Mouse (Mus musculus) granulocyte monocyte progenitor cell, adult 5-6 weeks (primary cell): ENCODE measurements at regions not wholly inside any gene's neighbourhood (a gene's known extent, or its start where the extent isn't known, plus 50 kb on each side); places are given as distances from the start of the nearest gene placed in this dataset.

Experiments
- ATAC-seq: replicated peaks from 2 replicates; pipeline ENCODE4 v1.8.0; 2016; ENCODE audit warnings: mild to moderate bottlenecking, moderate TSS enrichment, inconsistent platforms; ENCODE audit not compliant: poor library complexity, severe bottlenecking

DNA sequence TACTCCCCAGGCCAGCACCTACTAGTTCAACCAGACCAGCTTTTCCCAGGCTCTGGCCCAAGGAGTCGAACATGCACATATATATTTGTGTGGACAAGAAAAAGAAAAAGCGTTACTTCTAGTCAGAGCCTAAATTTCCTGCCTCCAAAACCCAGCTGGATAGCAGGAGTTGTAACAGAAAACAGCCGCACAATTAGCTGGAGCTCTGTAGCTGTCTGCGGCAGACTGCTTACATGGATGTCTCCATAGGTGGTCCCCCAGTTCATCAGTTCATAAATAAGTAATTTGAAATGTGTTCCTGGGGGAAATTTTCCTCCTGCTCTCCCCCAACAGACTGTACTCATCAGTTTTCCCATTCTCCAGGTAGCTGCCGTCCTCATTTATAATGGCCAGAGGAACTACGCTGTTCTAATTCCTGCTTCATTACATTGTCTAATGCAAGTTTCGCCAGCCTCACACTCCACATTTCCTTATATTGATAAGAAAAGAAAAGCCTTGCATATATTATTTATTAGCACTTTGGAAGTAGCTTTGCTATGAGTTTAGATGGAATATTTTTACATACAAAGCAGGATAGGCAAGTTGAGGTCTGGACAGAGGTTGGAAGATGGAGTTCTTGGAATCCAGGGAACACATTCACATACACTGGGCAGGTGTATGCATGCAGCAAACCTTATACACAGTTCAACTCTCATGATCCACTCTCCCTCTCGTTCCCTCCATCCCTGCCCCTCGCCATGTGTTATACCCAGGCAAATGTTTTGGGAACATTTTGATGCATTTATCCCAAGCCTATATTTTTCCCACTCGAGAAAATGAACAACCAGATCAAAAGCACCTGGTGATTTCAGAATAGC lies 337.2 kb upstream of the Clint1 start:
- ATAC-seq: no peak

DNA sequence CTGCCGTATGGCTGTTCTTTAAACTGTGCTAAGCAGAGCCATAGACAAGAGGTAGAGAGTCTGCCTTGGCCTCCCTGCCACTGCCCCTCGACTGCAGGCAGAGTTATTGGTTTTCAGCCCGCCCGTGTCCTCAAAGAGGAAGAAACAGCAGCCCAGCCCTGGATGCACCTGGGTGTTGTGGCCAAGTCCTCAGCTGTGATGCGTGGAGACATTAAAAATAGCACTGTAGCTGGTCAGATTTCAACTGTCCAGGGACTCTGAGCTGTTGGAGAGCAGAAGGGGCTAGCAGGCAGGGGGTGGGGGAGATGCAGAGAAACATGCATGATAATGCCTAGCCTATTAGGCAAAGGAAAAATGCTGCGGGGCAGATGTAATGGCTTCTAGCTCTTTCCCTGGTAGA lies 327.1 kb upstream of the Clint1 start:
- ATAC-seq: no peak

DNA sequence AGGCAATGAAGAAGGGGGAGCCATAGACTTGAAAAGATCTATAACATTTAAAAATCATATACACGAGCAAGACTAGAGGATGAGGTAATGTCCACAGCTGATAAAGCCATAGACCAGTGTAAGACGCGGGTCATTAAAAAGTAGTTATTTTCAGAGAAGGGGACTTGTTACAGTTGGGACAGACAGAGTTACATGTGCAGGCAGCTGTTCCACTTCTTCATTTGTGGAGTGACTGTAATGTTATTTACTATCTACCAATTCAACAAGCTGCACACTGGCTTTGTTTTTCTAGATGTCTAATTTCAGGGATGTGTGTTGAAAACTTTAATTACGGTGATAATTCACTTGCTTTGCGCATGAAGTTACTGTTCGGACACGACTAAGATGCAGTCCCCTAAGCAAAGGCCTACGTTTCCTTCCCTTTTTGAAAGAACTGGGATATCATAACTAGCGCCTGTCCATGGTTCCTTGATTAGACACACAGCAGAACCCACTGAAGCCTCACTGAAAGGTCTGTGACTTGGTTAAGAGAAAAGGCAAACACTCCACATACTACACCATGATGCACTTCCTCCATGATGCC lies 320.7 kb upstream of the Clint1 start:
- no peak for ATAC-seq

DNA sequence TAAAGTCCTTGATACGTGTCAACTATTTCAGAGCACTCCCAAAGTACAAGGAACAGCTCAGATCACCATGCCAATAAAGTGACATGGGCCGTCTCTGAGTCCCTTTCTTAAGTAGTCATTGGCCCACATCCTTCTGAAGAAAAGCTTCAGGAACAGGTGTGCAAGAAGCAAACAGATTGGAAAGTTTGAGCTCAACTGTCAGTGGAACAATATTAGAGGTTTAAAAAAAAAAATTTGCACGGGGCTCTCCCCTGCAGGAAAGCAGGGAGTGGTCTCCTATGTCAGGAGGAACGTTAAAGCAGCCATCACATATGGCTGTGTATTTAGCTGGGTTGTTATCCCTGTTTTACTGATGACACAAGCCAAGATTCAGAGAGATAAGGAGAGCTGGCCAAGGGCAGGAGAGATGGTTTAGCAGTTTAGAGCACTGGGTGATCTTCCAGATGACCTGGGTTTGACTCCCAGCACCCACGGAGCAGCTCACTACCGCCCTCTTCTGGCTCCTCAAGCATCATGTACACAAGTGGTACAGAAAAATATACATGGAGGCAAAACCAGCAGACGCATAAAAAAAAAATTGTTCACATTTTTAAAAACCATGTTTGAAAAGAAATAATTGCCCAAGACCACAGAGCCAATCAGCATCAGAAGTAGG lies 318.3 kb upstream of the Clint1 start:
- ATAC-seq: no peak

DNA sequence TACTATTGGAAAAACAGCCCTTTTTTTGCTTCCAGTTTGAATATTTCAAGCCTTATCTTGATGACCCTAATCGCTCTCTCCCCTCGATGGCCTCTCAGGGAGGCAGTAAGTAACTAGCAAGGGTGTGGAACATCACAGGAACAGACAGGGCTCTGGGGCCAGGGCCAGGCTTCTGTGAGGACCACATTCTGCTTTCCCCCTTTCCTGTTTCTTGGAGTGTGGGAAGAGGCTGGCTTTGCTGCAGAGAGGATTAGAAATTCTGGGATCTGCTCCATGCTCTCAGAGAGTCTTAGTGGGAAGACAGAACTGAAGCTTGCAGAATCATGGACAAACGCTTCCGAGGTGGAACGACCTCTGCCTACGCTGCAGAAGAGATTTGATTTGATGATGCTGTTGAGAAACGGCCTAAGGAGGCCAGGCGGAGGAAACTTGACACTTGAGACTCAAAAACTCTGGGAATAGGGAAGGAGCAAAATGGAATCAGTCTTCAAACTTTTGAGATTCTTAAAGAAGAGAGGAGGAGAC lies 316.3 kb upstream of the Clint1 start:
- no peak for ATAC-seq

DNA sequence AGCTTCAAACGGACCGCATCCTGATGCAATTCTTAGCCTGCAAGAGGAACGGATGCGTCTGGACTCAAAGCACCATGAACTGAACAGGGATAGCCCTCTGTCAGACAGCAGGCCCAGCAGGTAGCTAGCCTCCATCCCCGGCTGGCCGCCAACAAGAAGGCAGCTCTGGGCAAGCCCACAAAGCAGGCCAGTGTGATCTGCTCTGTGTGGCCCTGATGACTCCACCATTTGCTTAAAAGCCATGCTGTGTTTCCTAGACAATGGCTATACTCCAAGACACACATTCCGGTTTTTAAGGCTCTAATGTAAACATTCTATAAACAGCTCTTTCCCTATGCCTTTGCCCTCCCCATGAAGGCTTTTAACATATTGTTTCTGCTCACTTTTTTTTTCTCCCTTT lies 313.8 kb upstream of the Clint1 start:
- no peak for ATAC-seq

DNA sequence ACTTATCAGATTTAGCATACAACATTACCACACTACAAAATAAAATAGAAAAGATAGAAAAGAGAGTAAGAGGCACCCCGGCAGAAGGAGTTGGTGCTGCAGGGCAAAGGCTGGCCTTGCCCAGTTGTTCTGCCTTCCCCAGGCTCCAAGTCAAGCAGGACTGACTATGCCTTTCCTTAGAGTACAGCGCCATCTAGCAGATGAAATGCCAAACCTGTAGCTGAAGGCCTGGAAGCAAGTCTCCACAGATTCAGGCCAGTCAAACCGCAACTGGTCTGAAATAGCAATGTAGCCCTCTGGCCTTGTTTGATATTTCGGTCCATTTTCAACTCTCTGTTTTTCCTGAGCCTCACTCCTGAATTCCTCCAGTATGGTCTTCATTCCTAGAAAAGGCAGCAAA lies 312.4 kb upstream of the Clint1 start:
- ATAC-seq: no peak

DNA sequence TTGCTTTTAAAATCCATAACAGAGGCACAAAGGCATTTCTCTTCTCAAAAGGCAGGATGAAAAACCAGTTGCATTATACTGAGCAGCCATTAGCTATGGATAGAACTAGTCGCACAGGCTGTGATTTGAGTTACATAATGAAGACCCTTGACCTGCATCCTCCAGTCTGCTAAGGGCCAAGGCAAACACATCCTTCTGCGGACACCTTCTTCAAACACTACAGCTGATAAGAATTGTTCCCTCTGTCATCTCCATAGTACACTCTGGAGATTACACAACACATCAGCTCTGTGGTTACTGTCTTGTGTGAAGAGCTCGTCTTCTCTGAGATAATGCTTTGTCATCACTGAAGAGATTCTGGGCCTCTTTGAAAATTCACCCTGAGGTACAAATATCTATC lies 307.3 kb upstream of the Clint1 start:
- no peak for ATAC-seq

DNA sequence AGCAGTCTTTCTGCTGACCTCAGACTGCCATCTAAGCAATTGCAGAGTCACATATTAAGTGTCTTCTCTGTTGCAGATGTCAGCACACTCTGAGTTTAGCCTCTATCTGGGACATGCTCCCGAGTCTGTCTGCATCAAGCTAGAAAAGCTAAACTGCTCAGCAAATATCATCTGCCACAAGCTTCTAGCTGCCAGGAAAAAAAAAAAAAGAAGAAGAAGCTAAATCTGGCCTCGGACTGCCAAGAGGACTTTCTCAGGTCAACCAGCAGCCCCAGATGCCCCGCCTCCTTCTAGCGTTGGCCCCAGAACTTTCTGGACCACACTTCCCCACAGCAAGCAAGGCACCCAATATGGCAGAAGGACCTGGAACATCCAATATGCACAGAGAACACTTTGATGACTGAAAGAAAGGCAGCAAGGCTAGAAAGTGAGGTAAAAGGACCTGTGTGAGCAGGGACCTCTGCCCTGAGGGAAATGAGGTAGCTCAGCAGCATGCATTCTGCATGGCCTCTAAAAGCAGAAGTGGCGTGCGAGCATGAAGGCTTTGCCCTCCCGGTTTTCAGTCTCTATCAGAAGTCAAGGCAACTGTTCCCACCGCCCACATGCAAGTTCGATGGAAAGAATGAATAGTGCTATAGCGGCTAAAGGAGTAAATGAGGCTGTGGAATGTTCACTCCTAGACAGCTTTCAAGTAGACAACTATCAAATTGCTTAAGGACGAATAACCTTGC lies 305.8 kb upstream of the Clint1 start:
- no peak for ATAC-seq

DNA sequence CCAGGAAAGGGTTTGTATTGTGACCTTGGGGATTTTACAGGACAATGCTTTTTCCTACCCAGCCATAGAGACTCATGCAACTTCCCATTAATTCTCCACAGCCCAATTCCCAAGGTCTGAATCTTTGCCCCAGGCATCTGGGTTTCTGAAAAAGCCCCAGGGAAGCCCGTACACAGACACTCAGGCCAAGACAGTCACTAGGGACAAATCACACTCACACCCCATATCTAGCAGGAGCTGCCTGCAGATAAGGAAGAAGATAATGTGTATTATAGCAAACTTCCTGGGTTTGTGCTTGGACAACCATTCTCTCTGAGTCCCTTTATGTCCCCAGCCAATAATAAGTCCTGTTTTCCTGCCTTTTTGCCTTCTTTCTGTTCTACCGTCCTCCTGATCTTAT lies 305.0 kb upstream of the Clint1 start:
- ATAC-seq: no peak

DNA sequence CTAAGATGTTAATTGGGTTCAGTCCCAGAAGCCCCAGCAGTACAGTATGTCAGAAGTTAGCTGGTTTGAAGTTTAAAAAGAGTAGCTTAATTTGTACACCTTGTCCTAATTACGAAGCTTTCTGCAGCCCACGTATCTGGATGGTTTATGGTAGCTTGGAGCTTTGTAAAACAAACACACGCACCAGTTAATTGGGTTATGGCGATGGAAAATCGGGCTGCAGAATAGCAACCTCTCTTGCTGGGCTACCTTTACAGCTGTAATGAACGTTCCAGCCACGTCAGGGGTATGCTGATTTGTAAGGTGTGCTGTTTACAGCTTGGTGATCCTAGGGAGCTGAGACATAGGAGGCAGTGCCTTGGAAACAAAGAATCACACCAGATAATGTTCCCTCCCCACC lies 301.5 kb upstream of the Clint1 start:
- ATAC-seq: no peak

DNA sequence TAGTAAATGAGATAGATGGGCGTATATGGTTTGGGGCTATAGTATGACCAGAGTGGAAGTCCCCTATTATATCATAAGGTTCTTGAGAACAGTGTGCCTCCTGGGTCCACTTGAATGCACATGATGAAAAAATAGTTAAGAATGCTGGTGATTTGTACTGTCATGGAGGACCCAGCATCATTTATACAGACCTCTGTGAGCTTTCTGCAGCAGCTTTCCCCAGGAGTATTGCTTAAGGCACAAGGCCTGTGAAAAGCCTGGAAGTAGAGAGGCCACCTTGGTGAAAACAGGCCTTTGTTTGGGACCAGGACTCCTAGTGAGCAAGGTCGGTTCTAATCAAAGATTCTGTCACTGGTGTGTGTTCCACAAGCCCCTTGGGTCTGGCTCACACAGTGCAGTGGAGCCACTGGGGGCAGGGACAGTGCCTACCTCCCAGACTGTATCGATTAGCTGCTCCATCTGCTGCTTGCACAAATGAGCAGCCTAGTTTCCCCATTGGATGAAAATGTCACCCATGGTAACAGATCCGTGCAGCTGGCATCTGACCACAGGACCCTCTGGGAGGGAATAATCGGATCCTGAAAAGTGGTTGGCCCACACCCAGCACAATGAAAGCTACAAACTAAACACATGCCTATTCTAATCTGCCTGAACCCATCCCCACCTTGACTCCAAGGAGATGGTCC lies 274.2 kb upstream of the Clint1 start:
- ATAC-seq: no peak

DNA sequence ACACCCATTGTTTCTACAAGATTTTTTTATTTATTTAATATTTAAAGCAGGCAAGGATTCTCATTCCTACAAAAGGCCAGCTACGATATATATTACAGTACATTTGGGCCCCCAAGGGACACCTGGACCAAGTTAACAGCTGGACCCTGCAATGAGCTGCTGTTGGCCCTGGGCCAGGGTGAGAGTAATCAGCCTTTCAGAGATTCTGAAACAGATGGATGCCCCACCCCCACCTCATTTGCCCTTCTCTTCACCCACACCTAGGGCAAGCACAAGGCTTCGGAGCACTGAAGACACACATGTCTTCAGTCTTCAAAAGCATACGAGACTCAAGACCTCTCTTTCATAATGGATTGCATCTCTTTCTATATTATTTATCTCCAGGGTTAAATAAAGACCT lies 259.5 kb upstream of the Clint1 start:
- ATAC-seq: no peak

DNA sequence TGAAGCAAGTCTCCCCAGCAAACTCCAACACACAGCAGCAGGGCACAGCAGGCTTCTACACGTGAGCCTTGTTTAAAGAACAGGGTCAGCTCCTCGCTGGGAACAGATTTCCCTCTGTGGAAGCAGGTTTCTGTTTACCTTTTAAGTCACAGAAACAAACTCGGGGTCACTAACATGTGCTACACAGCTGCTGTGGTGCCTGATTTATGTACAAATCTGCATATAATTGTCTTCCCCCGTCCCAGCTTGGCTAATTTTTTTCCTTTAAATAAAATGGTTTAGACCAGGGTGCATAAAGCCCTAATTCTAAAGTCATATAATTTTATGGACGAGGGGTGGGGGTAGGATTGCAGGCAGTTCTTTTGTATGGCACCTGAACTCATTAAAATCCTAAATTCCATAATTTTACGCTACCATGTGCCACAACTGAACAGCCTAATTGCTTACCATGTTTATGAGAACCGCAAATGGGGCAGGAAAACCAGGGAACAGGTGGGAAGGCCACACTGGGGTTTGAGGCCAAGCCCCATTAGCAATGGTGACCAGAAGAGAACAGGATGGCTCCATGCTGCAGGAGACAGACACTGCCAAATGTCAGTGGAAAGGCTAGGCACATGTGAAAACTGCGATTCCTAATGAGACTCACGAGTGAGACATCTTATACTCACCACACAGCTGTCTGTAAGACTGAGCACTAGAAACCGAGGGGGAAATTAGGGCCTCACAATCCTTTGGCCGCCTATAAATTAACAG lies 258.8 kb upstream of the Clint1 start:
- ATAC-seq: no peak

DNA sequence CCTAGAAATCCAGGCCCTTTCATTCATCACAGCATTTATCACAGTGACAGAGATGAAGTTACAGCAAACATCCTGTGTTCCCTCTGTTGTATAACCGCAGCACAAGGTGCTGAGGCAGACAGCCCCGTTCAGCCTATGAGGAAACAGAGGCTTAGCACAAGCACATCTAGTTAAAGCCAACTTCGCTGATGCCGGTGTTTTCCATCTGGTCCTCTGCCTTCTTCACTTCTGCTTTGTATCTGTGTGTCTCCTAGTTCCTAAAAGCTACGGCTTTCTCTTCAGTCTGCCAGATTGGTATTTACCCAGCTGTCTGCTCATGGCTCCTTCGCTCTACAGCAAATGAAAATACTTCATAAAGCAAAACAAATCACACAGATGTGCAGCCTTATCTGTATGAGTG lies 256.5 kb upstream of the Clint1 start:
- ATAC-seq: no peak

DNA sequence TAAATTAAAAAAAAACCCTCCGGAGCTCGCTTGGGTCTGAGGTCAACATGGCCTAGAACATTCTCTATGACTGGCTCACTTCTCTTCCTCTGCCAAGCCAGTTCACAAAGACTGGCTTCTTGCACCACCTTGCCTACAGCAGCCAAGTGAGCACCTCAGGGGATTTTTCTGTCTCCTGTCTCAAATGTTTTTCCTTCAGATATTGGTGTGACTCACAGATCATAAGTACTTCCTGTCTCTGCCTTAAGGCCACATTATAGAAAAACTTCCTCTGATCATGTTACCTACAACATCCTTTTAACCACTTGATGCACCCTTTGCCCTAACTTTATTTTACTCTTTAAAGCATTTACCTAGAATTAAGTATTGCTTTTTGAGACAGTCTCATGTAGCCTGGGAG lies 230.0 kb upstream of the Clint1 start:
- no peak for ATAC-seq

DNA sequence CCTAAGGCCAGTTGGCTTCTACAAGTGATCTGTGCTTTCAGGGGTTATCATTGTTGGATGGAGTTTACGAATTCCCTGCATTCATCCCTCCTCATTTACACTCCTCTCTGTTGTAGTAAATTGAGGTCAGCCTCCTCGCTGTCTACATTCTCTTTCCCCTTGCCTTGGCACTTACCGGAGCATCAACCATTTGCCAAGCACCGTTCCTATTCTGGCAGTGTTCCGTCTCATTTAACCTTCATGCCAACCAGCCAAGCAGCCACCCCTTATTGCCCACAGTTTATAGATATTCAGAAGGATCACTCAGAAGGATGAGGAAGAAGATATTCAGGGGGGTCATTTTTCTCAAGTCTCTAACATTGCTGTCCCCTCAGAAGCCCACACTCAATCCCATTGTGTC lies 229.2 kb upstream of the Clint1 start:
- no peak for ATAC-seq

DNA sequence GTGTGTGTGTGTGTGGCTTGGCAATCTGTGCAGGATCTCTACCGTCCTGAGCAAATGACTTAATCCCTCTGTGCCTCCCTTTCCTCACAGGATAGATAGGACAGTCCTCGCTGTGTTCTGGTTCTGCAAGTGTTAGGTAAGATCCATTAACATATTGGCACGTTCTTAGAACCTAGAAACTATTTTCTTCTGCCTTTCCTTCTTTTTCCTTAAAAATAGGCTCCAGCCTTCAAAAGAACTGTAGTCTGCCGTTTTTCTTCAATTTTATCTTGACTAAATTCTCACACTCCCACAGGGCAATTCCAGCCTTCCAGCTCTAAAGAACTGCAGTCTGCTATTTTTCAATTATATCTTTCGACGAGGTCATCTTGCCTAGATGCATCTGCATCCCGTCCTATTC lies 227.6 kb upstream of the Clint1 start:
- ATAC-seq: no peak

DNA sequence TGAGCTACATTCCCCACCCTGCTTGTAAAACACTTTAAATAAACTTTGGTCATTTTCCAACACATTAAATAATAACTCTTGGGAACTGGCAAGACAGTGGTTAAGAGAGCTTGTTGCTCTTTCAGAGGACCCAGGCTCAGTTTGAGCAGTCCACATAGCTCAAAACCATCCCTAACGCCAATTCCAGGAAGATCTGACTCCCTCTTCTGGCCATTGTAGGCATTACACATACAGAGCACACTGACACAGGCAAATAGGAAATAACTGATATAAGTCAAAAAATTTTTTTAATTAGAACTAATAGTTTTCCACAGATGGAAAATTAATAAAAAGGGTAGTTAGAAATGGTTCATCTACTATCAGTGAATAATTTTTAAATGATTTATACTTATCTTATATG lies 222.6 kb upstream of the Clint1 start:
- ATAC-seq: no peak
